Mouse (Mus musculus): ENCODE measurements around the gene E4f1.
A peak's percentile ranks its signal among the peaks of the same experiment; 100 is the strongest.

E4f1 gene

GRCm38 (mm10) chr17:24415011-24415410 is 55.1 kb downstream of the E4f1 start:
- no peak for DNase-seq (ENCODE audit: low spot score in 2 of 2)

- DNase-seq (ENCODE audit: low spot score in 2 of 2), result peak; percentile 88 to 96
These were observed 55.7 kb downstream of the E4f1 start, which contains the start of gene Rnps1 for GRCm38 (mm10) chr17:24414230-24414976. Gene Rnps1, plus strand, starts transcription at chr17:24414565.

- DNase-seq (ENCODE audit: low spot score in 2 of 2), result no peak
These were observed 56.4 kb downstream of the E4f1 start for GRCm38 (mm10) chr17:24413557-24414211.

GRCm38 (mm10) chr17:24407116-24407803 is 62.9 kb downstream of the E4f1 start:
- no peak for DNase-seq (ENCODE audit: low spot score in 2 of 2)

GRCm38 (mm10) chr17:24402371-24402770 is 67.7 kb downstream of the E4f1 start:
- peak in 1 of 2 experiments; percentile 34 for DNase-seq (ENCODE audit: low spot score in 2 of 2)

GRCm38 (mm10) chr17:24394456-24394855 is 75.7 kb downstream of the E4f1 start:
- DNase-seq (ENCODE audit: low spot score in 2 of 2), result no peak
